Mouse (Mus musculus) lung, adult 2 months (tissue): ENCODE results near the gene Pkdrej.

Experiments used
- CTCF ChIP-seq: fragments of 200-500 bp; IDR thresholded peaks from 2 replicates; pipeline ENCODE4 v1.5.1; 2011; ENCODE audit warnings: mild to moderate bottlenecking, low read length, control low read depth; ENCODE audit not compliant: insufficient read depth
- POLR2A ChIP-seq: fragments of 200-500 bp; IDR thresholded peaks from 2 replicates; pipeline ENCODE4 v1.6.1; 2011; ENCODE audit warnings: low read depth, mild to moderate bottlenecking, control low read depth, low read length, borderline replicate concordance; ENCODE audit errors: extremely low read depth

- TF ChIP-seq CTCF (peak; percentile 63), POLR2A (no peak)
Observed at GRCm38 (mm10) chr15:85840983-85841382, 19.4 kb upstream of the Pkdrej start.
